In the genomic region with DNA sequence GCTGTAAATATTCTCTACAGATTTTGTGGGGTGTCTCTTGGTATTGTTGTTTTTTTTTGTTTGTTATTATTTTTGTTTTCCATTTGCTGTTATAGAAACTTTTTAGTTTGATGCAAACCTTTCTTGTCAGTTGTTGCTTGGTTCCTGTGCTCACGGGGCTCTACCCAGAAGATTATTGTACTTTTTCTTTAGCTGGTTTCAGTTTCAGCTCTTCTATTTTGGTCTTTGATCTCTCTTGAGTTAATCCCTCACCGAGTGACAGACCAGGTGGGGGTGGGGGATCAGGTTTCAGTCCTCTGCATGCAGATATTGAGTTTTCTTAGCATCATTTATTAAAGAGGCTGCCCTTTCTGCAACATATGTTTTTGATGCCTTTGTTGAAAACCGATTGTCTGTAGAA, we compare ENCODE assay signal across 17 mouse cellular contexts.
A peak's percentile ranks its signal among the peaks of the same experiment; 100 is the strongest.
DNase-seq lines count a peak whose midpoint lies in the region; ATAC-seq lines count a peak whose summit lies in the region.
"Had no signal": no experiment of that assay in that cellular context is flagged by ENCODE, and none has a peak within 500 bp of the region (broad histone marks: within the 10 kb centered on the region; RNA-seq: fewer than 3 reads in every experiment).

No protein-coding gene starts in this region.

- H3K4me2 ChIP-seq in neural tube, embryonic 11.5 days (ENCODE audit: low read depth): no peak overlapping the region
- H3K4me2 ChIP-seq in neural tube, embryonic 15.5 days: no peak overlapping the region
- H3K4me2 ChIP-seq: kidney, embryonic 15.5 days; midbrain, embryonic 15.5 days; neural tube, embryonic 13.5 days had no signal

- 54% methylated on average over 3 of the region's 3 CpGs for WGBS in neural tube, embryonic 11.5 days
- WGBS in neural tube, embryonic 15.5 days: 71% methylated on average over 3 of the region's 3 CpGs

- no peak overlapping the region for H3K9ac ChIP-seq in neural tube, embryonic 11.5 days (ENCODE audit: low read length)
- H3K9ac ChIP-seq in neural tube, embryonic 15.5 days (replicated peaks): no peak overlapping the region
- H3K9ac ChIP-seq: forebrain, postnatal 0 days; kidney, embryonic 15.5 days; midbrain, embryonic 15.5 days; neural tube, embryonic 13.5 days had no signal

- no peak for ATAC-seq in neural tube, embryonic 11.5 days (ENCODE audit: insufficient read depth, low FRiP score, low TSS enrichment)
- ATAC-seq in neural tube, embryonic 15.5 days (ENCODE audit: low FRiP score): no peak
- no peak for ATAC-seq in erythroblast, adult 5-6 weeks (replicated peaks; ENCODE audit: low FRiP score, poor library complexity, severe bottlenecking)
- ATAC-seq: forebrain, postnatal 0 days; midbrain, embryonic 15.5 days had no signal

- peak; percentile 14 for DNase-seq in neural tube, embryonic 11.5 days (ENCODE audit: low spot score)
- DNase-seq in CD4-positive, CD25-positive, alpha-beta regulatory T cell, adult 2 months (ENCODE audit: low read depth, low spot score): peak; percentile 79
- peak; percentile 36 for DNase-seq in T-cell, adult 2 months (ENCODE audit: low spot score)
- peak; percentile 47 for DNase-seq in mesoderm, embryonic 11.5 days (ENCODE audit: low read depth, low spot score)
- no peak for DNase-seq in lung, postnatal 4 days
- DNase-seq: cerebellum, adult 11 months; cerebellum, postnatal 36 days; forebrain, postnatal 0 days; gastrocnemius, postnatal 36 days; left cerebral cortex, postnatal 4 days had no signal

- H3K4me1 ChIP-seq in neural tube, embryonic 11.5 days (ENCODE audit: control insufficient read depth, insufficient read depth, low read length): no peaks in the 10 kb centered on the region
- no peaks in the 10 kb centered on the region for H3K4me1 ChIP-seq in neural tube, embryonic 15.5 days
- H3K4me1 ChIP-seq: midbrain, embryonic 15.5 days; neural tube, embryonic 13.5 days had no signal

- no peaks in the 10 kb centered on the region for H3K9me3 ChIP-seq in neural tube, embryonic 11.5 days (ENCODE audit: control insufficient read depth, low read length)
- no peaks in the 10 kb centered on the region for H3K9me3 ChIP-seq in neural tube, embryonic 15.5 days (replicated peaks)

- H3K27ac ChIP-seq in neural tube, embryonic 11.5 days (ENCODE audit: low read depth, low read length): no peak overlapping the region
- H3K27ac ChIP-seq in neural tube, embryonic 15.5 days (replicated peaks): no peak overlapping the region
- H3K27ac ChIP-seq: kidney, embryonic 15.5 days; macrophage; midbrain, embryonic 15.5 days; neural tube, embryonic 13.5 days had no signal

- H3K36me3 ChIP-seq in neural tube, embryonic 11.5 days (ENCODE audit: control insufficient read depth, insufficient read depth, low read length): no peaks in the 10 kb centered on the region
- no peaks in the 10 kb centered on the region for H3K36me3 ChIP-seq in neural tube, embryonic 15.5 days
- H3K36me3 ChIP-seq: kidney, embryonic 15.5 days; midbrain, embryonic 15.5 days; neural tube, embryonic 13.5 days had no signal

- no peaks in the 10 kb centered on the region for H3K27me3 ChIP-seq in neural tube, embryonic 11.5 days (ENCODE audit: control insufficient read depth, insufficient read depth, low read length)
- no peaks in the 10 kb centered on the region for H3K27me3 ChIP-seq in neural tube, embryonic 15.5 days (replicated peaks)
- H3K27me3 ChIP-seq: kidney, embryonic 15.5 days; midbrain, embryonic 15.5 days; neural tube, embryonic 13.5 days had no signal

- no peak overlapping the region for H3K4me3 ChIP-seq in neural tube, embryonic 11.5 days (ENCODE audit: low read depth, low read length)
- no peak overlapping the region for H3K4me3 ChIP-seq in neural tube, embryonic 15.5 days (replicated peaks)
- H3K4me3 ChIP-seq: erythroblast, embryonic 14.5 days; kidney, embryonic 15.5 days; midbrain, embryonic 15.5 days; neural tube, embryonic 13.5 days had no signal

Comparison
In these comparisons a context has a peak if more than half of its experiments do, and no peak if none do; other contexts are left out.
1. DNase-seq: peak in neural tube, embryonic 11.5 days (single experiment), CD4-positive, CD25-positive, alpha-beta regulatory T cell, adult 2 months (single experiment), T-cell, adult 2 months (single experiment) and mesoderm, embryonic 11.5 days (single experiment); none in lung, postnatal 4 days (0 of 2).